Mouse (Mus musculus): ENCODE results near the gene Pwwp2b.

- TF ChIP-seq POLR2A (IDR thresholded peaks at IDR 0.05; ENCODE audit: insufficient read depth, low read depth, low read length) (no peak), CTCF (IDR thresholded peaks at IDR 0.05; ENCODE audit: insufficient read depth, low read depth, low read length) (no peak)
These were observed 29.3 kb downstream of the Pwwp2b start for GRCm38 (mm10) chr7:139277536-139277935.
